Mouse (Mus musculus): ENCODE measurements at regions not wholly inside any gene's neighbourhood (a gene's known extent, or its start where the extent isn't known, plus 50 kb on each side); places are given as distances from the start of the nearest gene placed in this dataset.

DNA sequence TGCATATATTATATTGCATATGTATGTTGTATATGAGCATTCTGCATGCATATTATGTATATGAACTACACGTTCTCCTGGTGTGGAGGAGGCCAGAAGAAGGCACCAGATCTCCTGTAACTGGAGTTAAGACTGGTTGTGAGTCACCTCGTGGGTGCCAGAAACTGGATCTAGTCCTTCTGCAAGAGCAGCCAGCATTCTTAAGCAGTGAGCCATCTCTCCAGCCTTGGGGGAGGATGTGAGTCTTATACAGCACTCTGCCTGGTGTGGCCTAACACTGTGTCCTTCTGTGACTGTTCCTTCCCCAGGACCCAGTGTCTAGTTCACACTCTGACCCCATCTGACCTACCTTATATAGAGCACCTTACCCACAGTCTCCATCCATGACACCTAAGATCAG is 121.6 kb downstream of the Gm26897 start:
- TF ChIP-seq CTCF (IDR thresholded peaks at IDR 0.05) (no peak), EP300 (IDR thresholded peaks at IDR 0.05) (no peak)
